Mouse (Mus musculus): ENCODE results near the gene Apol8. TPM values are rescaled to one million over a fixed set of nuclear protein-coding genes. Genes with fewer than 3 reads are reported as not detected.
A peak's percentile ranks its signal among the peaks of the same experiment; 100 is the strongest.

The Apol8 gene
- not detected for total RNA-seq (2021)
- long read RNA-seq, experiment 1 = 0 reads
- long read RNA-seq, experiment 2 = 0 reads

DNA sequence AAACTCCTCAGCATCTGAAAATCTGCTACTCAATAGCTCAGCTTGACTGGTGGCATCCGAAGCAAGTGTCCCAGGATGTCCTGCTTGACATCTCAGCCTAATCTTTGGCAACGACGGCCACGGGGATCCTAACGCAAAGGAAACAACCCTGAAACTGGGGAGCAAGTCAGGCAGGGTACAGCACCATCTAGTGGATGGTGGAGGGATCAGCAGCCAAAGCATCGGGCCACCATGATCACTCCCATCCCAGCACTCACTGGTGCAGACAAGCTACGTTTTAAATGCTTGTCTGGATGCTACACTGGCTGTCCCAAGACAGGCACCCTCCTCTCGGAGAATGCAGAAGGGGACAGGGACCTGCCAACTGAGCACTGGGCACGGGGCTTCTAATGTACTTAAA lies at the start of gene Apol8:
TSS of gene Apol8 (minus strand) at position 156 of the 400 bp plus-strand sequence.
- intact Hi-C loops (cut with DNase I; ENCODE audit: low total_unique reads) = no loop called here
- no peak for DNase-seq

DNA sequence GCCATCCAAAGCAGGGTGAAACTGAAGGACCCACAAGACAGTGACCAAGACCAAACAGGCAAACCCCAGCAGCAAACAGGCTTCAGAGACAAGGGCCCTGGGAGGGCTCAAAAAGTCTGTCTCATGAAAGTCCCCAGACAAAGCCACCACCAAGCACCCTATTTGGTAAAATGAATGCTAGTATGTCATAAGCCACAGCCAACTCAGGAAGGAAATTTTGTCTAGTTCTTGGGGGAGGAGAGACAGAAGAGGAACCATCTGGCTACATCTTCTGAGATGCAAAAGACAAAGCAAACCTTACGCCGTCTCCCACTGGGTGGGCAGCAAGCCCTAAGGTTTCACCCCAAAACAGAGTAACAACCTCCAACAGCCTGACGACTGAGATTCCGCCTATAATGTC lies 48.9 kb upstream of the Apol8 start:
- intact Hi-C loops (cut with DNase I; ENCODE audit: low total_unique reads) = no loop called here

DNA sequence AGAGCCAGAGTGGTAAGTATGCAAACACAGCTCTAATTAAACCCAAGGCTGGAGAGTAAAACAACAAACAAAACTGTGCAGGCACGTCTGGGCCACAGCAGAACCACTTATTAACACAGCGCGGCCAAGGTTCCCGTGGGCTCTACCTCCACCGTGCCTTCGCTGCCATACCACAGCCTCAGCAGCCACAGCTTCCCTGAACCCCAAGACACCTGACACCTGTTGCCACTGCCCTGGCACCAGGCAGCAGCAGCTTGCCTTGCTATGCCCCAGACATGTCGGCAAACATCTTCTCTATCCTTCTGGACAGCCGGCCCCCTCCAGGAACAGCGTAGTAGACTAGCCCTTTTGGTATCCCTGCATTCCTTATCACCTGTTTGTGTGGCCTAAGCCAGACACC lies 48.1 kb upstream of the Apol8 start:
- intact Hi-C loops (cut with DNase I; ENCODE audit: low total_unique reads) = no loop called here

More for the DNA sequence above, 48.9 kb upstream of the Apol8 start:
- DNase-seq = no peak

DNA sequence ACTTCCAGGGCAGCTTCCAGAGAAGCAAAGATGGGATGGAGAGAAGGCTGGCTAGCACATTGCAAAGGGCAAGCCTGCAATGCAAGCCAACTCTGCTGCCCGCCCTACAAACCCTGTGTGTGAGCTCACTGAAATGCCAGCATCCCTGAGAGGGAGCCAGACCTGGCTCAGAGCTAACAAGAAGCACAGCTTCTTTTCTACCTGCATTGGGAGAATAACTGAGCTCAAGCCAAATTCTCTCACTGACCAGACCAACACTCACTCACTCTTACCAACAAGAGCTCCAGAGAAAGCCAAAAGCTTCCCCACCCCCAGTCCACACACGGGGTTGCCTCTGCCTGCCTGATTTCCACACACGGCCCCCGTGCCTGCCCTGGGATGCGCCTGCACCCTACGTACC lies 47.7 kb upstream of the Apol8 start:
- intact Hi-C loops (cut with DNase I; ENCODE audit: low total_unique reads) = no loop called here
- DNase-seq = no peak

More for the DNA sequence above, 48.1 kb upstream of the Apol8 start:
- no peak for DNase-seq

DNA sequence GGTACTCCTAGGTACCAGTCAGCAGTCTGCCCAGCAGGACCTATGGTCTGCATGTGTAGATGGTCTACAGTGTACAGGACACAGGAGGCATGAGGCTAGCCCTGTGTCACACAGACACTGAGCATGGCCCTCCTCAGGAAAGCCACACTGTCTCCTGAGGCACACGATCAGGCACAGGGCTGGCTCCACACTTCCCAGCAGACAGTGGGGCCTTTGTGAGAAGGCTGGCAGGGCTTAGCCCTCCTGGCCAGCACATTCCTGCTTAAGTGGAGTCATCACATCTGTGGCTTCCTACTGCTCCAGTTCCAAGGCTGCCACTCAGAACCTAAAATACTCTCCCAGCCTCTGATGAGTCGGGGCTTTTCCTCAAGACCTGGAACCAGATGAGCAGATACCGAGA lies 46.9 kb upstream of the Apol8 start:
- intact Hi-C loops (cut with DNase I; ENCODE audit: low total_unique reads) = no loop called here
- DNase-seq = no peak

DNA sequence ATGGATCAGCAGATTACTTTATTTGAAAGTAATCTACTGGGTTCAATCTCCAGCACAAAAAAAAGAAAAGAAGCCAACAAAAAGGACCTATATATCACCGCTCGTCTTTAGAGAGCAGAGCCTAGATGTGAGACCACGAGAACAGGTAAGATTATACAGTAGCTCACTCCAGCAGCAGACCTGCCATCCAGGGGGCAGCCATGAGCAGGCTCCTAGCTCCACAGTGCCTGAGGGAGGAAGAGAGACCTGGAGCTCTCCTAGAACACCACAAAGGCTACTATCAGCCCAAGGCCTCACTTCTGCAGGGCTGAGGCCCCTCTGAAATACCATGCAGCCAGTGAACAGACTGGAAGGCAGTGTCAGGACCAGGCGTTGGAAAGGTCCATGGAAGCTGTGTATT lies 46.2 kb upstream of the Apol8 start:
- intact Hi-C loops (cut with DNase I; ENCODE audit: low total_unique reads) = no loop called here
- no peak for DNase-seq

DNA sequence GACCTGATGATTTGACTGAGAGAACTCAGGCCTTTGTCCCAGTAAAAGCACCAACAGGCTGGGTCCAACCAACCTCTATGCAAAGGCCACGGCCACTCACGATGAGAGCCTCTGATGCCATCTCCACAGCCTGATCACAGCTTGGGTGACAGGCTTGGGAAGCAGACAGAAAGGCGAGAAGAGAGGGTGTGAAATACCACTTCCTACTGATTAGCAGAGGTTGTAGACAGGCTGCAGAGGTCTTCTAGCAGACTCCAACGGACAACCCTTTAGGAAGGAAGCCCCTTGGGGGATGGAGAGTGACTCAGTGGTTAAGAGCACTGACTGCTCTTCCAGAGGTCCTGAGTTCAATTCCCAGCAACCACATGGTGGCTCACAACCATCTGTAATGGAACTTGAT lies 44.4 kb upstream of the Apol8 start:
- intact Hi-C loops (cut with DNase I; ENCODE audit: low total_unique reads) = no loop called here
- DNase-seq = no peak

DNA sequence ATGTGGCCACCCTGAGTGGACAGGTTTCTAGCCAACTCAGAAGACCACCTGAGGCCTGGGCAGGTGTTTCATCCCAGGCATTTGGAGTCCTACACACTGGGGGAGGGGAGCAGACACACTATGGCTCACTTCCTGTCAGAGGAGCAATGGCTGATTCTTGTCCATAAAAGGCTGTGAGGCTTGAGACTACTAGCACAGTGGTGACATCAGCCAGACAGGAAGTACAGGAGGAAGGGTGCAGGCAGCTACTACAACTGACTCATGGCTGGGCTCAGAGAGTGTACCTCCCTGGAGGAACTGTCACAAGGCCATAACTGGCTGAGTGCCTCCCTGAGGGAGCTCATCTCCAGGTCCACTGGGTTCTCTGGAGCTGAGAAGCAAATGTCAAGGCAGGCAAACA lies 43.7 kb upstream of the Apol8 start:
- intact Hi-C loops (cut with DNase I; ENCODE audit: low total_unique reads) = no loop called here
- peak; percentile 58 for DNase-seq

DNA sequence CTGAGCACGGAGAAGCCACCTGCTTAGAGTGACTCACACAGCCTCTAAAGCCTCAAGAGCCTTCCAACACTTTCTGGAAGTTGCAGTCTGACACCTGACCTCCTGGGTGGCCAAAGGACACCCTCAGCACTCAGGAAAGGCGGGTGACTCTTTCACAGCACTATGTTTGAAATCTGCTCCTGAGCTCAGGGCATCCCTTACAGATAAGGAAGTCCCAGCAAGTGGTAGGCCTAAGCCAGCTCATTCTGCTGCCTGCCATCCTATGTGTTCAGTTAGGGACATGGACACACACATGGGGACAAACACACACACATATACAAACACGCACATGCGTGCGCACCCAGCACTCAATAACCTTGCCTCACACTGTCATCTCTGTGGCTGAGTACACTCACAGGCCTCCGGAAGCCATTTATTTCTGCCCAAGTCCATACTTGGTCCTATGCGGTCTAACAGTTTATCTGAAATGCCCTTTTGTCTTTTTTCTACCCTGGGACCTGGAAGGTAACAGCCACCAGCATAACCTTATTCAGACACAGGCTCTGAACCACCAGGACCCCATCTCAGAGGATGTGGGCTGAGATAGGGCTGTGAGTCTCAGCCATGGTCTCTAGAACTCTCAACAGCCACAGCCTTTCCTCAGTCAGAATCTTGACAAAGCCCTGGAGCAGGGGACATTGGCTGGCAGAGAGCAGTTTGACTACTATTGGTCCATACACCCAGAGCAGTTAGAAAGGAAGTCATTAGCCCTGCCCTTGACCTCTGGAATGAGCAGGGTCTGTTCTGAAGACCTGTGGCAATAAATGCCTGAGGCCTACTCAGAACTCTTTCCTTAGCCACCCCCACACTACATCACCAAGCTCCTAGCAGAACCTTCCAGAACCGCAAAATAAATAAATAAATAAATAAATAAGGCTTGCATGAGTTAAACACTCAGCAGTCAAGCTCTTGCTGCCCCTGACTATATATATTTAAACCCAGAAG lies 43.0 kb upstream of the Apol8 start:
- no peak for DNase-seq
- intact Hi-C loops (cut with DNase I; ENCODE audit: low total_unique reads) = no loop called here

DNA sequence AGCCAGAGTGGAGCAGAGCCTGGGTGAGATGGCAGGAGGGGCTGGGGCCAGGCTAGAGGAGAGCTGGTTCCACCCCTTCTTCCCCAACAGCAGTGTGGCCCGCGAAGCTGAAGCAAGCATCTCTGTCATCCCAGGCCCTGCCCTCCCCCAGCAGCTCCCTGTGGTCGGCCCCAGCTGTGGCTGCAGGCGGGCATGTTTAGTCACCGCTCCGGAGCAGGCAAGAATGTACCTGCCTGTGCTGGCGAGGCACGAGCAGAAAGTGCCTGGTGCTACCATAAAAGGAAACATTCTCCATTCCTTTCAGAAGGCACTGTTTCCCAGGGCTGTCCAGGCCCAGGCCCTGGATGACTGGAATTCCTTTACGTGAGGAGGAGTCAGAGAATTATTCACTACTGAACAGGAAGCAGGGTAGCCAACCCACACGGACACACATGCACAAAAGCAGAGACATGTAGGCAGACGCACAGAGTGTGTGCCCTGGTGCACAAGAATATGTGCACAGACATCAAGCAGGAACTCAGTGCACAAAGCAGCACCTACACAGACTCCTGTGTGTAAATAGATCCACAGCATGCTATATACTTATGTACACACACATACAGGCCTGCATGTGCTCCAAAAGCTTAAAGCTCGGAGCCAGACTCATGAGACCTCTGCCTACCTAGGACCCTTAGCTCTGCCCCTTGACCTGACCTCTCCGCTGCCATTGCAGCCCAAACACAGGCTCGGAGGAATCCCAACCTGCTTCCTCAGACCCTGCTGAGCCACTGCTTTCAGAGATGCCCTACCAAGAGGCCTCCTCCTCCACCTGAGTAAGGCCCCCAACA lies 42.1 kb upstream of the Apol8 start:
- intact Hi-C loops (cut with DNase I; ENCODE audit: low total_unique reads) = no loop called here
- peak; percentile 47 for DNase-seq

DNA sequence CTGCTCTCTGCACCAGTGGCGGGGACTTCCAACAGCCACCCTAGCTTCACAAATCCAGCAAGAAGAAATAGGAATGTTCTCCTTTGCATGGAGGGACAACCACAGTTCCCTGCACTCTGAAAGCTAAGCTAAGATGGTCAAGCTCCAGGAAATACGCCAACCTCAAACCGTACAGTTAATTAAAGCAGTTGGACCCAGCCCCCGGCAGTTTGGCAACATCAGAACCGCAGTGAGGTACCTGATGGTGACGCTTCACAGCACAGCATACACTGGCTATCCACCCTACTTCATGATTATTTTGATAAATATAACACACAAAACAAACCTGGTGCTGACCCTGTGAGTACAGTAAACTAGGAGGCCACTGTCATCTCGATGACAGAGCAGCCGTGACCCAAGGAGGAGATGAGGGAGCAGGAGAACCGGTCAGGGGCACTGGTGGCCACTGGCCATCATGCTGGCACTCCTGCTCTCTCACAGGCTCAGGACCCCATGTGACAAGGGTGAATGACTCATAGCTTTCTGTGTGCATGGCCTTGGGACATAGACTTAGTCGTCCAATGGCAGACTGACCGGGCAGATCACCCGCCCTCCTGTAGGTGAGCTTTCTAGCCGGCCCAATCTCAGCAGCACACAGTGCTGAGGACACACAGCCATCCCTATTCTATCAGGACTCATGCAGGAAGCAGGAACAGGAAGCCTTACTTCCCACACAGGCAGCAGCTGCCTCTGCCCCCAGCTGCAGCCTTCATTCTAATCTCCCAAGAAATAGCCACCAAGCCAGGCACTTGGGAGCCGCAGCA lies 41.0 kb upstream of the Apol8 start:
- no peak for DNase-seq
- intact Hi-C loops (cut with DNase I; ENCODE audit: low total_unique reads) = no loop called here

DNA sequence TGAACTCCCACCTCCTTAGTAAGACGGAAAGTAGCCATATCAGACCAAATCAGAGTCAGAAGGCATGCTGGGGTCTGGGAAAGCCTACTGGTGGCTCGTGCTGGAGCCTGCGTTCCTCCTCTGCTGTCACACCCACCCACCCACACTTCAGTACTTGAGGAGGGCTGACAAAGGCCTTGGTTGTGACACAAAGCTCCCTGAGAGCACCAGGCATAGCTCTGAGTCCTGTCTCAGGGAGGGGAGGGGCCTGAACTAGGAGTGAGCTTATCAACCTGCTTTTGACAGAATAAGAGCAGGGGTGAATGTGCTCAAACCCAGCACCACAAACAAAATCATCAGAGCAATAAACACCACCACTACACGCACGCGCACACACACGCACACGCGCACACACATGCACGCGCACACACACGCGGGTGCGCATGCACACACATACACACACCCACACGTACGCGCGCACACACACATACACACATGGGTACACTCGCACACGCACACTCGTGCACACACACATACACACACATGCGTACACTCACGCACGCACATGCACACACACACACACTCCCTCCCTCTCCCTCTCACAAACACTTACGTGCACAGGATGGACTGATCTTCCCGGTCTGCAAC lies 39.7 kb upstream of the Apol8 start:
- no peak for DNase-seq
- intact Hi-C loops (cut with DNase I; ENCODE audit: low total_unique reads) = no loop called here

DNA sequence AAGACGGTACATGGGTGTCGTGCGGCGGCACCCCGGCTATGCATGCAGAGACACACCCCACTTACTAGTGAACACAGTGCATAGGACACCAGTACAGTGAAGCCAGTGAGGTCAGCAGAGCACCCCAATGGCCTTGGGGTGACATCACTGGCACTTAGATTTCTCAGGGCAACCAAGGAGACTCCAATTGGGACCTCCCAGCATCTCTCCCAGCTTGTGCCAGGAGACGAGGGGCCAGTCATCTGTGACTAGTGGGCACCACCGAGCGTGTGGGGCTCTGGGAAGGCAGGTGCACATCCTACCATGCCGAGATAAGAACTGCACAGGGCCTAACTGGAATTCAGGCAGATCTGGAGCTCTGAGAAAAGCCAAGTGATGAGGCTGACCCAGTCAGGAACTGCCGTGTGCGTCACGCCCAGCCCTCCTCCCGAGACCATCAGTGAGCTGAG lies 38.1 kb upstream of the Apol8 start:
- no peak for DNase-seq
- intact Hi-C loops (cut with DNase I; ENCODE audit: low total_unique reads) = no loop called here

DNA sequence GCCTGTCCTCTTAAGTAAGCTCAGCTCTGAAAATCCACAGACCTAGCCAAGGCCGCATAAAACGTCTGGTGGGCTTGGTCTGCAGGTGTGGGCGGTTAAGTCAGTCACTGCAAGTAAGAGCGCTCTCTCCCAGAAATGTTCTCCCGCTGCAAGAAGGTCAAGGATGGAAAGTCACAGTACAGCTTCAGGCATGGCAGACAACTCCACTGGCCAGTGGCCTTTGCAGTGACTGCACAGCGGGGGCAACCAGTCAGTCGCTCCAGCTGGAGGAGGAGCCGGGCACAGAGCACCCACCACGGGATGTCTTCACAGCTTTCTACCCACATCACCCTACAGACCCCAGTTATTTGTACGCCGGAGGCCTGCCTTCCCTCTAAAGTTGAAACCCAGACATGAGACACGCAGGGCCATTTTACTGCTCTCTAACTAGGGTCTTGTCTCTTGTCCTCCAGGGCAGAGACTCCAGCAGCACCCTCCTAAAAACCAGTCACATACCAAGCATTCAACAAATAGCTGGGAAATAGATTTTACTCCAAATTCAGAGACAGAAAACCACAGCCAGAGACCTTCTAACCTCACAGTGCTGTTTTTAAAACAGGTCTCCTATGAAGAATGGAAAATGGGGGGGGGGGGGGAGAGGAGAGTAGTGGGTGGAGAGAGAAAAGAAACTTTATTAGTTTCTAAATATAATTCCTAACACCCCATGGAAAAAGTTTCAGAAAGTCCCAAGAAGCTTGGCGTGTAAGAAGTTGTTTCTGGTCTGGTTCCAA lies 37.5 kb upstream of the Apol8 start:
- no peak for DNase-seq
- intact Hi-C loops (cut with DNase I; ENCODE audit: low total_unique reads) = no loop called here

DNA sequence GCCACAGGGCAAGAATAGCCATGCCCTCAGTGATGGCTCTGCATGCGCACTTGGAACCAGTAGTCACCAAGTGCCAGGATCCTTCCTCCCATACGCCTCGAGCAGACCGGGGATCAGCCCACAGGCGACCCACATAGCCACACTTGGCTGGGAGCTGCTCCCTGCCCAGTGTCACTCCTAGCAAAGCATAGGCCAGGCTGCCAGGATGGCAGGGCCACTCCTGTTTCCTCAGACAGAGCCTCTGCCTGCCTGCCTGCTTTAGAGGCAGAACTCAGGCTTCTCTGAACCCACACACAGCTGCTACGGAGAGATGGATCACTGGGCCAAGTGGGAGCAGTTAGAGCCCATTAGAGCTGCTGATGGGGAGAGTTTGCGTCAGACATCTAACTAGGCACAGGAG lies 36.8 kb upstream of the Apol8 start:
- intact Hi-C loops (cut with DNase I; ENCODE audit: low total_unique reads) = no loop called here
- peak; percentile 50 for DNase-seq

DNA sequence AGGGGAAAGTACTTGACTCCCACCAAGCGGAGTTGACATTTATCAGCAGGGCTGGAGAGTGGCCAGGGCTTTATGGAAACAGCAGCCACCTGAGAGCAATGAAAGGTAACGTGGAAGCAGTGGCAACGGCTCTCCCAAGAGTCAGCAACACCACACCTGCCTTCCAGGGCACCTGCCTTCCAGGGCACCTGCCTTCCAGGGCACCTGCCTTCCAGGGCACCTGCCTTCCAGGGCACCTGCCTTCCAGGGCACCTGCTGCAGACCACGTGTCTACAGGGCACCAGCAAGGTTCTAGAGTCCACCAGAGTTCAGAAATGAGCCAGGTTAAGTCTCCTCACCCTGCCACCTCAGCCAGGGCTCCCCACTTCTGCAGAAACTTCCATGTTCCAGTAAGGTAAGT lies 36.3 kb upstream of the Apol8 start:
- no peak for DNase-seq
- intact Hi-C loops (cut with DNase I; ENCODE audit: low total_unique reads) = no loop called here

DNA sequence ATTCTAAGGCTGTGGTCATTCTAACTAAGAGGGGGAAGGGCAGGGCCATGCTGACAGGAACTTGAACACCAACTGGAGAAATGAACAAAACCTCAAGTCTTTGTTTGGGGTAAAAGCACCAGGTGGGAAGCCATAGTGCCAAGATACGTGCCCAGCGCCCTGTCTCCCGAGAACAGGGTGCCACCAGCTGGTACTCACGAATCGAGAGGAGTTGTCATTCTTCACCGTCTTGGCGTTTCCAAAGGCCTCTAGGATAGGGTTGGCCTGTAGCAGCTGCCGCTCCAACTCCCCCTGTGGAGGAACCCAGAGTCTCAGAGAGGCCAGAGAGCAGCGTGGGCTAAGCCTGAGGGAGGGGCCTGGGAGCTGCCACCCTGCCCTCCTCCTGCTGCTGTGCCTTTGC lies 35.3 kb upstream of the Apol8 start:
- intact Hi-C loops (cut with DNase I; ENCODE audit: low total_unique reads) = no loop called here
- DNase-seq = no peak

DNA sequence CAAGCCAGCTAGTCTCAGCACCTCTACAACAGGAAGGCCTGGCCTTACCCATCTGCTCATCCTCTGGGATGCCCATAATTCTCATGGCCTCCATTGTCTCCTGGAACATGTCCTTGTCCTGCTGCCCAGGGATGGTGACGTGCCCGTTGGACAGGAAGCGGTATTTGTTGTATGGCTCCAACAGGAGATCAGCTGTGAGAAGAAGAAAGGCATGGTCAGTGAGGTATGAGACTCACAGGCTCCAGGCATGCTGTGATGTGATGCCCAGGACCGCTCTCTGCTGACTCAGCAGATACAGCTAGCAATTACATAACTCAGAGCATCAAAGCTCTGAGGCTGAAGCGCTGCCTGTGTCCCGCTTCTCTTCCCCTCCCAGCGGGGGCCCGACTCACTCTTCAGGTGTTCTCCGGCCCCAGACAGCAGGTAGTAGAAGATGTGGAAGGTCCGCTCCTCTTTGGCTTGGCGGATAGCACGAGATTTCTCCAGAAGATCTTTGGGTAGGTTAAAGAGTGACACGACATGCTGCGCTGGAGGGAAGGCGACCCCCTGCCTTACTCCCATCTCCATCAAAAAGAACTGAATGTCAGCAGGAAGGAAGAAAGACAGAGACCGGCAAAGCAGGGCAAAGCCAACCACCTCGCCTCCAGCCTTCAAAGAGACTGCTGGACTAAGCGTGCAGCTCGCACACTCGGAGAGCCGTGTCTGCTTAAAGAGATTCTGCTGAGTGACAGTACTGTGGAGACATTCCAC lies 34.0 kb upstream of the Apol8 start:
- no peak for DNase-seq
- intact Hi-C loops (cut with DNase I; ENCODE audit: low total_unique reads) = no loop called here
